Mouse (Mus musculus): Measurements from ENCODE around the gene Dclk3. TPM values are rescaled to one million over a fixed set of nuclear protein-coding genes. Genes with fewer than 3 reads are reported as not detected.

Gene Dclk3
- polyA plus RNA-seq, 1 experiment from 2014 or later, result 6.0 TPM

DNA sequence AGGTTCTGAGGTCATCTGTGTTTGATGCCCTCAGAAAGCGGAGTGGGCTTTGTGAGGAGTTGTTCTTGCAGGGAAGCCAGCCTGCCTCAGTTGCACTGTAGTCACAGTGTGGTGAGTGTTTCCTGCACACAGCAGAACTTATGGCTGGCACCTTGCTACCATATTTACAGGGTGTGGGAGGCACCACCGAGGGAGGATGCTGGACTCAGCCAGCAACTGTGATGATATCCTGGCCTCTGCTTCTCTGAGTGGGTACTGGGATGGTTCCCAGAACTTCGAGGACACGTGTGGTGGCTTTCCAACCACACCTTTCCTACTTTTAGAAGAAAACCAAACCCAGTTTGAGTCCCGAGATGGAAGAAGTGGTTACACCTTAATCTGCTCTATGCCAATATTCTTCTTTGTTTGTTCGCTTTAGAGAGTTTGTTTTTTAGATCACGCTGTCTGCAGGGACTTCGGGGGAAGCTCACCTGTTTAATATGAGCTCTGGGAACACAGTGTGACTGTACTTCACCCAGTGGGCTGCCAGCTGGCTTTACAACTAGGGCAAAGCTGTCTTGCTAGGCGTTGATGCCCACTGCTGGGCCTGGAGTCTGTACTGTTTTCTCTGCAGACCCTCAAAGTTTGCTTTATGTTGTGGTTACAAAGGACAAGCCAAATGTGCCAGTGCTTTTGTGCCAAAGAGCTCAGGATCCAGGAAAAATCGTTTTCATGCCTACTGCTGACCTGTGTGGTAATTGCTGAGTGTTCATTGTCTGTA lies 18.5 kb downstream of the Dclk3 start:
- H3K9me3 ChIP-seq (ENCODE audit: low read length), result no peaks in the 10 kb centered on the region
- no peak overlapping the region for H3K4me2 ChIP-seq (replicated peaks; ENCODE audit: low read depth, low read length)
- H3K4me3 ChIP-seq (ENCODE audit: low read length), result no peak overlapping the region
- no peak for ATAC-seq (ENCODE audit: low FRiP score, low TSS enrichment)
- H3K27ac ChIP-seq (ENCODE audit: low read length), result no peak overlapping the region
- 84% methylated on average over 10 of the region's 10 CpGs for WGBS
- H3K4me1 ChIP-seq (ENCODE audit: insufficient read depth, low read length), result peaks cover 18% of the 10 kb centered on the region
- no peaks in the 10 kb centered on the region for H3K36me3 ChIP-seq (ENCODE audit: insufficient read depth, low read length)
- no peak overlapping the region for H3K9ac ChIP-seq (replicated peaks; ENCODE audit: low read length)
- no peaks in the 10 kb centered on the region for H3K27me3 ChIP-seq (ENCODE audit: insufficient read depth, low read length)

DNA sequence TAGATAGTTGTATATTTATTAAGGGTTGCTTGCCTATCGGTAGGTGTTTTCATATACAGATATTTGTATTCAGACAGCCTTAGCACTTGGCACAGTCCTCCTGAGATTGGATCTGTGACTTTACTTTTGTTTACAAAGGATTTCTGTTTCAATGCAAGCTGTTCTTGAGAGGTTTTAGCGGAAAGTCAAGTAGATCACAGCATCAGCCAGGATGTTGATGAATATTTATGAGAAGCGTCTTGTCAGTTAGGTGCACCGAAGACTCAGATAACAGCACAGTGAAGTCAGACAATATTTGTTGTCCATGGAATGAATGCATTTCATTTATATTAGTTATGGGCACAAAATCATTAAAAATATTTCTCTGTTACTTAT lies 19.0 kb downstream of the Dclk3 start:
- H3K27me3 ChIP-seq (ENCODE audit: insufficient read depth, low read length), result no peaks in the 10 kb centered on the region
- ATAC-seq (ENCODE audit: low FRiP score, low TSS enrichment), result no peak
- H3K27ac ChIP-seq (ENCODE audit: low read length), result no peak overlapping the region
- no peak overlapping the region for H3K4me3 ChIP-seq (ENCODE audit: low read length)
- H3K9me3 ChIP-seq (ENCODE audit: low read length), result no peaks in the 10 kb centered on the region
- WGBS, result 80% methylated on average over 4 of the region's 4 CpGs
- peaks cover 20% of the 10 kb centered on the region for H3K4me1 ChIP-seq (ENCODE audit: insufficient read depth, low read length)
- no peak overlapping the region for H3K9ac ChIP-seq (replicated peaks; ENCODE audit: low read length)
- no peaks in the 10 kb centered on the region for H3K36me3 ChIP-seq (ENCODE audit: insufficient read depth, low read length)
- no peak overlapping the region for H3K4me2 ChIP-seq (replicated peaks; ENCODE audit: low read depth, low read length)

DNA sequence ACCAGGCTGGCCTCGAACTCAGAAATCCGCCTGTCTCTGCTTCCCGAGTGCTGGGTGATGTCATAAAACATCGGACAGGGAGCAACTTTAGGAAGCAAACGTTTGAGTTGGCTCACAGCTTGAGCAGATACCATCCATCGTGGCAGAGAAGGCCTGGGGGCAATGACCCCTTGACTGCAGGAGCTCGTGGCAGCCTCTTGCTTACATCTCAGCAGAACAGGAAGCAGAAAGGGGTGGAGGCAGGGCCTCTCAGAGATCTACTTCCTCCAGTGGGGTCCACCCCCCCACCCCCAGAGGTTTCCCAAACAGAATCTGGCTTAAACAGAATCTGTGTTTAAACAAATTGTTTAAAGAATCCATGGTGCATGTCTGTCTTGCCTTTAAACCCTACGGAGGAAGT lies 20.6 kb downstream of the Dclk3 start:
- WGBS, result 60% methylated on average over 8 of the region's 8 CpGs
- ATAC-seq (ENCODE audit: low FRiP score, low TSS enrichment), result no peak
- Histone ChIP-seq H3K27ac (ENCODE audit: low read length) (peak overlapping the region; percentile 73), H3K36me3 (ENCODE audit: insufficient read depth, low read length) (no peaks in the 10 kb centered on the region), H3K27me3 (ENCODE audit: insufficient read depth, low read length) (no peaks in the 10 kb centered on the region), H3K9me3 (ENCODE audit: low read length) (no peaks in the 10 kb centered on the region), H3K4me1 (ENCODE audit: insufficient read depth, low read length) (peaks cover 20% of the 10 kb centered on the region), H3K9ac (replicated peaks; ENCODE audit: low read length) (no peak overlapping the region), H3K4me2 (replicated peaks; ENCODE audit: low read depth, low read length) (no peak overlapping the region), H3K4me3 (ENCODE audit: low read length) (no peak overlapping the region)

- H3K27ac ChIP-seq (ENCODE audit: low read length), result peak overlapping the region; percentile 73
- H3K4me1 ChIP-seq (ENCODE audit: insufficient read depth, low read length), result peaks cover 20% of the 10 kb centered on the region
- H3K9ac ChIP-seq (replicated peaks; ENCODE audit: low read length), result no peak overlapping the region
- no peaks in the 10 kb centered on the region for H3K27me3 ChIP-seq (ENCODE audit: insufficient read depth, low read length)
- H3K4me3 ChIP-seq (ENCODE audit: low read length), result no peak overlapping the region
- H3K36me3 ChIP-seq (ENCODE audit: insufficient read depth, low read length), result no peaks in the 10 kb centered on the region
- no peaks in the 10 kb centered on the region for H3K9me3 ChIP-seq (ENCODE audit: low read length)
- H3K4me2 ChIP-seq (replicated peaks; ENCODE audit: low read depth, low read length), result no peak overlapping the region
- 23% methylated on average over 6 of the region's 6 CpGs for WGBS
- ATAC-seq (ENCODE audit: low FRiP score, low TSS enrichment), result peak; percentile 94
Observed at GRCm38 (mm10) chr9:111460201-111460814, 21.4 kb downstream of the Dclk3 start.

DNA sequence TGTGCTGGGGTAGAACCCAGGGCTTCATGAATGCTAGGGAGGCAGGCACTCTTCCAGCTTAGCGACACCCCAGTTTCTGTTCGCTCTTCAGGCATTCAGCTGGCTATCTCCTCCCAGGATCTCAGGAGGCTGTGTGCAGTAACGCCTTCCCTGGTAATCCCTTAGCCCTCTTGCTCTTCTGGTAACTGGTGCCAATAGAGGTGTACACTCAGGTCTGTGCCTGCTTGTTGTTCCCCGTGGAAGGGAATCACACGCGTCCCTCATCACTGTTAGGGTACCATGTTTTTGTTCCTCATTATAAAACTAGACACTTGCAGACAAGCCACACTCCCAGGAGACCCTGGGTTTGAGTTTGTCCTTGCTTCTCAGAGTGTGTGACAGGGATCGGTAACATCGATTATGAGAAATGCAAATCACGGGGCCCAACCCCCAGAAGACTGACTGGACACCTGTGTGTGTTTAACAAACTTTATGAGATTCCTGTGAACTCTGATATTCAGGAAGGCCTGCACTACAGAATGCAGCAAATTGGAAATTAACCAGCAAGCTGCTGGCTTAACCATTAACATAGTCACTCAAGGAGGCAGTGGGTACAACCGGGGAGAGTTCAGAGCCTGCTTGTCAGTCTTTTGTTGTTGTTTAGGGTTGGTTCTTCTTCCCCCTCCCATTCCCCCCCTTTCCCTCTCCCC lies 22.7 kb downstream of the Dclk3 start:
- no peak overlapping the region for H3K4me2 ChIP-seq (replicated peaks; ENCODE audit: low read depth, low read length)
- no peaks in the 10 kb centered on the region for H3K36me3 ChIP-seq (ENCODE audit: insufficient read depth, low read length)
- H3K9ac ChIP-seq (replicated peaks; ENCODE audit: low read length), result no peak overlapping the region; the same call in 1 of the 2 replicates
- H3K4me3 ChIP-seq (ENCODE audit: low read length), result no peak overlapping the region
- peaks cover 20% of the 10 kb centered on the region for H3K4me1 ChIP-seq (ENCODE audit: insufficient read depth, low read length)
- H3K27ac ChIP-seq (ENCODE audit: low read length), result peak overlapping the region; percentile 88
- peak; percentile 72 for ATAC-seq (ENCODE audit: low FRiP score, low TSS enrichment)
- no peaks in the 10 kb centered on the region for H3K27me3 ChIP-seq (ENCODE audit: insufficient read depth, low read length)
- 63% methylated on average over 10 of the region's 10 CpGs for WGBS
- H3K9me3 ChIP-seq (ENCODE audit: low read length), result no peaks in the 10 kb centered on the region

DNA sequence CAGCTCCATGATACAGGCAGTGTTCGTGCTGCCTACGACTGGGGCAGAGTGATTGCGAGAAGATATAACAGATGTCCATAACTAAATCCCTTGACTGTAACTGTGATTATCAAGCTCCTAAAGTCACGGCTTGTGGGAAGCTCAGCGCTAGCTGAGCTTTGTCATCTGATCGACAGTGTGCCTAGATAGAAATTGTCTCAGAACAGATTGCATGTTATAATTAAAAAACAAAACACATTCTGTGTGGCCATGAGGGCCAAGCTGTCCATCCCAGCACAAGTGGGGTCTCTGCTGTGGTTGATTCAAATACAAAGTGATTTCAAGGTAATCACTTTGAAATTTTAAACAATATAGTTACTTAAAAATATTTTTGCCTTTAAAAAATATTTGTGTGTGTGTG lies 26.8 kb downstream of the Dclk3 start:
- H3K4me1 ChIP-seq (ENCODE audit: insufficient read depth, low read length), result peaks cover 11% of the 10 kb centered on the region; the same call in 1 of the 2 replicates
- H3K27ac ChIP-seq (ENCODE audit: low read length), result no peak overlapping the region
- H3K36me3 ChIP-seq (ENCODE audit: insufficient read depth, low read length), result no peaks in the 10 kb centered on the region
- no peak overlapping the region for H3K9ac ChIP-seq (replicated peaks; ENCODE audit: low read length)
- H3K4me3 ChIP-seq (ENCODE audit: low read length), result no peak overlapping the region
- no peaks in the 10 kb centered on the region for H3K9me3 ChIP-seq (ENCODE audit: low read length)
- H3K27me3 ChIP-seq (ENCODE audit: insufficient read depth, low read length), result no peaks in the 10 kb centered on the region
- ATAC-seq (ENCODE audit: low FRiP score, low TSS enrichment), result no peak
- 92% methylated on average over 6 of the region's 6 CpGs for WGBS
- no peak overlapping the region for H3K4me2 ChIP-seq (replicated peaks; ENCODE audit: low read depth, low read length)

DNA sequence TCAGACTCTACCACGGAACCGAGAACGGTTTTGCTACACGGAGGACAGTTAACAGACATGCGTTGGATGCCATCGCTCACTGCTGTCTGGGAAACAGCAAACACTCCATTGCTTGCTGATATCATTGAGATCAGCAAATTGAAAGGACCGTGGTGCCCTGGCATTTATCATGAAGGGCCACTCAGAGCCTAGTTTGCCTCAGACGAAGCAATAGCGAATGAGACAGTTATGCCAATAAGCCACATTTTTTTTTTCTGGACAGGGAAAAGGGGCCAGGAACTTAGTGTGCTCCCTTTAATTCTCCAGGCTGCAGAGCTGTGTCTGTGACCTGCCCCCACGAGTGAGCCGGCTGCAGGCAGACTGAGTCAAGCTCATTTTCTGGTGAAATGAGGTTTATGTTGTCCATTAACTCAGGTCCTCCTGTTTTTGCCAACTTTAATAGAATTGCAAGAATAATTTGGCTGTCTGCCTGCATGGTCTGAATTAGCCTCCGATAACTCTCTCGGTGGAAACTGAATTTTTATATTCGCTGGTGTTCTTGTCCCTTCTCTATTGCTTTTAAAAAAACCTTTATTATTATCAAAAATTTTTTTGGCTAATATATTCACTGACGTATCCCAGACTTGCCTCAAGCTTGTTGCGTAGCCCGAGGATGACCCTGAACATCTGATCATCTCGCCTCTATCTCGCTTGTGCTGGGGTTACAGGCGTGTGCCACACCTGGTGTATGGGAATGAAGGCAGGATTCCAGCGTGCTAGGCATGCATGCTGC lies 35.0 kb downstream of the Dclk3 start:
- no peak for ATAC-seq (ENCODE audit: low FRiP score, low TSS enrichment)
- Histone ChIP-seq H3K4me2 (replicated peaks; ENCODE audit: low read depth, low read length) (no peak overlapping the region), H3K4me1 (ENCODE audit: insufficient read depth, low read length) (no peaks in the 10 kb centered on the region), H3K4me3 (ENCODE audit: low read length) (no peak overlapping the region), H3K27me3 (ENCODE audit: insufficient read depth, low read length) (no peaks in the 10 kb centered on the region), H3K36me3 (ENCODE audit: insufficient read depth, low read length) (no peaks in the 10 kb centered on the region), H3K9me3 (ENCODE audit: low read length) (no peaks in the 10 kb centered on the region), H3K27ac (ENCODE audit: low read length) (peak overlapping the region; percentile 77), H3K9ac (replicated peaks; ENCODE audit: low read length) (no peak overlapping the region)
- WGBS, result 71% methylated on average over 21 of the region's 21 CpGs

DNA sequence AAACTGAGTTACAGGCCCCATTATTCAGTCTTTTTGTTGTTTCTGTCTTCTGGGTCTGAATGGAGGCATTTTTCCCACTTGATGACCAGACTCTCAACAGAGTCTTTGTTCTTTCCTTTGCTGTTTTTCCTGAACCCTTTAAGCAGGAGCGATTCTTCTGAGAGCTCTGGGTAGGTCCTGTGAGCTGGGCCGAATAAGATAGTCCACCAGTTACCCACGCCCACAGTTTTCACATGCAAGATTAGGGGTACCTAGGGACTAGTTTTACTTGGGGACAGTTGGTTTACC lies 35.5 kb downstream of the Dclk3 start:
- Histone ChIP-seq H3K9ac (replicated peaks; ENCODE audit: low read length) (no peak overlapping the region), H3K4me1 (ENCODE audit: insufficient read depth, low read length) (no peaks in the 10 kb centered on the region), H3K27me3 (ENCODE audit: insufficient read depth, low read length) (no peaks in the 10 kb centered on the region), H3K4me2 (replicated peaks; ENCODE audit: low read depth, low read length) (no peak overlapping the region), H3K27ac (ENCODE audit: low read length) (peak overlapping the region; percentile 77), H3K4me3 (ENCODE audit: low read length) (no peak overlapping the region), H3K36me3 (ENCODE audit: insufficient read depth, low read length) (no peaks in the 10 kb centered on the region), H3K9me3 (ENCODE audit: low read length) (no peaks in the 10 kb centered on the region)
- WGBS, result 85% methylated on average over 3 of the region's 3 CpGs
- no peak for ATAC-seq (ENCODE audit: low FRiP score, low TSS enrichment)

DNA sequence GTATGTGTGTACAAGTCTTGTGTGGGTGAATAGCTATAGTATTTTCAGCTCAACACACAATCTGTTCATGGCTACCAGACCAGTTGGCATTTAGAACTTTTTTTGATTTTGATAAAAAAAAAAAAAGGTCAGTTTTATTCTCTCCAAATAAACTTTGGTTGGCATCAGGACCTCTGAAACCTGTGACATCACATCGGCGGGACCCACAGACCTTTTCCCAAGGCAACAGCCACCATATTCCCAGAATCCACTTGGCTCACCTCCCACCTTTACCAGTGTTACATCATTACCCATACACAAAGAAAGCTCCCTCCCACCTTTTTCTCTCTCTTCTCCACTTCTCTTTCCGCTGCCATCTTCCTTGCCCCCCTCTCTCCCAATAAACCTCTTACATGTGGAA lies 36.4 kb downstream of the Dclk3 start:
- no peak for ATAC-seq (ENCODE audit: low FRiP score, low TSS enrichment)

More for the DNA sequence above, 36.4 kb downstream of the Dclk3 start:
- Histone ChIP-seq H3K4me3 (ENCODE audit: low read length) (no peak overlapping the region), H3K36me3 (ENCODE audit: insufficient read depth, low read length) (no peaks in the 10 kb centered on the region), H3K27ac (ENCODE audit: low read length) (no peak overlapping the region), H3K27me3 (ENCODE audit: insufficient read depth, low read length) (no peaks in the 10 kb centered on the region), H3K9ac (replicated peaks; ENCODE audit: low read length) (no peak overlapping the region), H3K4me2 (replicated peaks; ENCODE audit: low read depth, low read length) (no peak overlapping the region), H3K9me3 (ENCODE audit: low read length) (no peaks in the 10 kb centered on the region), H3K4me1 (ENCODE audit: insufficient read depth, low read length) (no peaks in the 10 kb centered on the region)
- WGBS, result 97% methylated on average over 3 of the region's 3 CpGs

Measured in kidney, embryonic 16.5 days (tissue).